Mouse (Mus musculus) embryonic facial prominence, embryonic 13.5 days (tissue): ENCODE results near the gene Kars. TPM values are rescaled to one million over a fixed set of nuclear protein-coding genes. Genes with fewer than 3 reads are reported as not detected.

Experiments used
- polyA plus RNA-seq: library from polyadenylated mRNA; unstranded; fragments of >200 nt; fragmentation: Nextera tagmentation; extraction: Ambion mirVana; gene quantifications from 2 replicates; pipeline ENCODE4 v1.2.1, GENCODE M21; 2015

Kars gene
- polyA plus RNA-seq, 1 experiment from 2014 or later, result 220 TPM

Other genes with a start within 250 kb of the Kars start
- gene Cfdp1, start 157.0 kb downstream of the Kars start, polyA plus RNA-seq, result 257 and 260 TPM in 2 replicates
- 8.3 and 8.6 TPM in 2 replicates for gene Tmem170, start 134.6 kb downstream of the Kars start, polyA plus RNA-seq
- gene Chst5, start 100.9 kb downstream of the Kars start, polyA plus RNA-seq, result 3.4 and 3.6 TPM in 2 replicates
- 21.1 and 22.1 TPM in 2 replicates for gene Tmem231, start 77.4 kb downstream of the Kars start, polyA plus RNA-seq
- 166 and 167 TPM in 2 replicates for gene Gabarapl2, start 70.6 kb downstream of the Kars start, polyA plus RNA-seq
- 11.9 and 12.8 TPM in 2 replicates for gene Adat1, start 19.0 kb downstream of the Kars start, polyA plus RNA-seq
- gene Terf2ip, start 75 bp upstream of the Kars start, polyA plus RNA-seq, result 28.4 and 32.4 TPM in 2 replicates
- 0.63 and 0.92 TPM in 2 replicates for gene Gm6793, start 3.7 kb upstream of the Kars start, polyA plus RNA-seq